Mouse (Mus musculus) intestine, embryonic 16.5 days (tissue): ENCODE results near the gene Rtf2. TPM values are rescaled to one million over a fixed set of nuclear protein-coding genes. Genes with fewer than 3 reads are reported as not detected.
A peak's percentile ranks its signal among the peaks of the same experiment; 100 is the strongest.

ENCODE experiments used
- ATAC-seq: fragments of 200-750 bp; cut with Nextera tagmentation; 2 replicates; pipeline ENCODE4 v1.8.0; 2017; ENCODE audit warnings: moderate TSS enrichment, moderate library complexity
- H3K27ac ChIP-seq: fragments of 300-500 bp; sonication (generic); 2 replicates; pipeline ENCODE4 v1.5.1; 2014; ENCODE audit warnings: mild to moderate bottlenecking, low read length
- H3K27me3 ChIP-seq: fragments of 300-500 bp; sonication (generic); replicated peaks from 2 replicates; pipeline ENCODE4 v1.6.1; 2014; ENCODE audit warnings: low read length, control low read depth, mixed read lengths; ENCODE audit not compliant: control insufficient read depth, insufficient read depth
- H3K36me3 ChIP-seq: fragments of 300-500 bp; sonication (generic); 2 replicates; pipeline ENCODE4 v1.6.1; 2014; ENCODE audit warnings: low read length, control low read depth; ENCODE audit not compliant: control insufficient read depth, insufficient read depth
- H3K4me1 ChIP-seq: fragments of 300-500 bp; sonication (generic); 2 replicates; pipeline ENCODE4 v1.6.1; 2014; ENCODE audit warnings: low read length, control low read depth, mixed read lengths; ENCODE audit not compliant: control insufficient read depth, insufficient read depth
- H3K4me2 ChIP-seq: fragments of 300-500 bp; sonication (generic); 2 replicates; pipeline ENCODE4 v1.6.1; 2014; ENCODE audit warnings: low read depth, low read length, control low read depth
- H3K4me3 ChIP-seq: fragments of 300-500 bp; sonication (generic); 2 replicates; pipeline ENCODE4 v1.5.1; 2014; ENCODE audit warnings: mild to moderate bottlenecking, low read length
- H3K9ac ChIP-seq: fragments of 300-500 bp; sonication (generic); 2 replicates; pipeline ENCODE4 v1.6.1; 2014; ENCODE audit warnings: low read depth, low read length
- H3K9me3 ChIP-seq: fragments of 300-500 bp; sonication (generic); 2 replicates; pipeline ENCODE4 v1.6.1; 2016; ENCODE audit warnings: low read length, control low read depth; ENCODE audit not compliant: control insufficient read depth
- WGBS: fragments of 180-500 bp; shearing (Covaris S2); extraction: QIAGEN DNeasy Blood & Tissue Kit; methylation state at CpG from one replicate; pipeline ENCODE4 v1.1.7; 2014; 5-methylcytosine and 5-hydroxymethylcytosine counted together
- polyA plus RNA-seq: library from polyadenylated mRNA; unstranded; fragments of >200 nt; fragmentation: Nextera tagmentation; extraction: Ambion mirVana; gene quantifications from 2 replicates; pipeline ENCODE4 v1.2.1, GENCODE M21; 2015

Rtf2 gene
- 78.1 and 79.4 TPM in 2 replicates for polyA plus RNA-seq

DNA sequence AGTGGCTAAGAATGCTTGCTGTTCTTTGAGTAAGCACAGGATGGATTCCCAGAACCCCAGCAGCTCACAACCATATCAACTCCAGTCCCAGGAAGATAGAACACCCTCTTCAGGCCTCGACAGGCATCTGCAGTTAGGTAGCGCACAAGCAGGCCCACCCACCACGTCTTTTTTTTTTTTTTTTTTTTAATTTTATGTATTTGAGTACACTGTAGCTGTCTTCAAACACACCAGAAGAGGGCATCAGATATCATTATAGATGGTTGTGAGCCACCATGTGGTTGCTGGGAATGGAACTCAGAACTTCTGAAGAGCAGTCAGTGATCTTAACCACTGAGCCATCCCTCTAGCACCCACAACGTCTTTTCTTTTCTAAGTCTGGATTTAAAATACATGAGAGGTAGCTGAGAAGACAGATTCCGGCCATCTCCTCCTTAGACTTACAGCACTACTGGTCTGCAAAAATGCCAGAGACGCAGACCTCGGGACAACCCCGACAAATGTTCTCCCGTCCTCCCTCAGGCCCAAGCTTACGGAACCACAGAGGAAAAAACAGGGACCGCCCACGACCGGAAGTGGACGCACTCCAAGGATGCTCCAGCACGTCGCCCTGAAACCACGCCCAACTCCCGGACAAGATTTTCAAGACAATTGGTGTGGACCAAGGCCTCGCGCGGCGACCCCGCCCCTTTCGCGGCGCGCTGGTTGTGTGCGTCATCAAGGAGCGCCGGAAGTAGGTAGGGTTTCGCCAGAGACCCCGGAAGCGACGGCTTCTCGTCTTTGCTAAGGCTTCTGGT is at the start of gene Rtf2:
Rtf2 (plus strand) TSS at position 714 of the 797 bp plus-strand sequence.
- H3K27ac ChIP-seq: 0 out of 2 replicates have a peak within 1 kb of the TSS, but pooled peaks have one; percentile 20
- no peaks in the 10 kb centered on the region for H3K27me3 ChIP-seq
- WGBS: 1% methylated on average over 35 of the region's 35 CpGs
- no peaks in the 10 kb centered on the region for H3K36me3 ChIP-seq
- H3K9ac ChIP-seq: peak within 1 kb of the TSS; percentile 61
- H3K4me3 ChIP-seq: peak within 1 kb of the TSS; percentile 65
- H3K4me1 ChIP-seq: peaks cover 13% of the 10 kb centered on the region
- peak within 1 kb of the TSS; percentile 60 for H3K4me2 ChIP-seq
- peak; percentile 98 for ATAC-seq
- no peaks in the 10 kb centered on the region for H3K9me3 ChIP-seq

GRCm38 (mm10) chr2:172392041-172392521 is 48.3 kb upstream of the Rtf2 start:
- Histone ChIP-seq H3K9ac (no peak overlapping the region), H3K36me3 (no peaks in the 10 kb centered on the region), H3K4me1 (no peaks in the 10 kb centered on the region), H3K27me3 (no peaks in the 10 kb centered on the region), H3K4me3 (no peak overlapping the region), H3K9me3 (no peaks in the 10 kb centered on the region), H3K27ac (no peak overlapping the region), H3K4me2 (no peak overlapping the region)
- peak; percentile 67 for ATAC-seq
- 47% methylated on average over 10 of the region's 10 CpGs for WGBS

GRCm38 (mm10) chr2:172393391-172394051 is 46.8 kb upstream of the Rtf2 start, which contains the start of gene Cass4:
Cass4 (plus strand) TSS chr2:172393794.
- Histone ChIP-seq H3K9me3 (no peaks in the 10 kb centered on the region), H3K27ac (no peak within 1 kb of the TSS), H3K36me3 (no peaks in the 10 kb centered on the region), H3K27me3 (no peaks in the 10 kb centered on the region), H3K4me2 (peak within 1 kb of the TSS; percentile 28), H3K4me1 (no peaks in the 10 kb centered on the region), H3K4me3 (no peak within 1 kb of the TSS), H3K9ac (no peak within 1 kb of the TSS)
- 34% methylated on average over 13 of the region's 13 CpGs for WGBS
- ATAC-seq: no peak; the same call in 1 of the 2 replicates

DNA sequence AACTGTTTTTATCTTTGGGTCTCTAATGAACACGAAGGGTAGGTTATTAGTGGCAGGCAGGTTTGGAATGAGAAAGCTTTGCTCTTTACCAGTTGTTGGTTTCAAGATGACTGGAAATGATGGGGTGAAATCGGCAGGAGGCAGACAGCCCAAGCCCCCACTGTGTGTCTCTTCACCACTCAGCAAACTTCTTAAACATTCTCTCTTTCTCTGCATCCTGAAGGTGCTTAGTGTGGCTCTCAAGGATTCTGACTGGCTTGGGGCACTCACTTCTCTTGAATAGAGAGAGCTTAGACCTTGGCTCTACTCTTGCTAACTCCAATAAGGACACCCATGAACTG is 46.3 kb upstream of the Rtf2 start:
- H3K4me2 ChIP-seq: peak overlapping the region; percentile 28
- H3K9me3 ChIP-seq: no peaks in the 10 kb centered on the region
- H3K27me3 ChIP-seq: no peaks in the 10 kb centered on the region

DNA sequence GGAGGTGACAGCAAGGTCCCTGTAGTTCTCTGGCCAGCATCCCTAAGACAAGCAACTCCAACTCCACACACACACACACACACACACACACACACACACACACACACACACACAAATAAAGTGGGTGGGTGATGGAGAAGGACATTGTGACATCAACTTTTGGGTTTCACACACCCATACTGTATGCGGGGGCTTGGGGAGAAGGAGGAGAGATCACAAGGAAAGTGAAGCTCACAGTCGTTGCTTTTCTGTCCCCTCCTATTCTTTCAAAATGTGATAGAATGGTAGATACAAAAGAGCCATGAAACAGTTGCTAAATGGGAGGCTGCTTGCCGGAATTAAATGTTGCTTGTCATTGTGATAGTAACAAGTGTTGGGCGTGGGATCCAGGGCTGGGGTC is 45.7 kb upstream of the Rtf2 start:
- WGBS: 62% methylated on average over 4 of the region's 4 CpGs
- no peak overlapping the region for H3K4me2 ChIP-seq
- ATAC-seq: no peak

More for the DNA sequence above, 46.3 kb upstream of the Rtf2 start:
- no peak overlapping the region for H3K4me3 ChIP-seq
- no peaks in the 10 kb centered on the region for H3K36me3 ChIP-seq
- no peak overlapping the region for H3K27ac ChIP-seq
- 61% methylated on average over 2 of the region's 2 CpGs for WGBS
- no peak overlapping the region for H3K9ac ChIP-seq
- H3K4me1 ChIP-seq: no peaks in the 10 kb centered on the region
- no peak for ATAC-seq

DNA sequence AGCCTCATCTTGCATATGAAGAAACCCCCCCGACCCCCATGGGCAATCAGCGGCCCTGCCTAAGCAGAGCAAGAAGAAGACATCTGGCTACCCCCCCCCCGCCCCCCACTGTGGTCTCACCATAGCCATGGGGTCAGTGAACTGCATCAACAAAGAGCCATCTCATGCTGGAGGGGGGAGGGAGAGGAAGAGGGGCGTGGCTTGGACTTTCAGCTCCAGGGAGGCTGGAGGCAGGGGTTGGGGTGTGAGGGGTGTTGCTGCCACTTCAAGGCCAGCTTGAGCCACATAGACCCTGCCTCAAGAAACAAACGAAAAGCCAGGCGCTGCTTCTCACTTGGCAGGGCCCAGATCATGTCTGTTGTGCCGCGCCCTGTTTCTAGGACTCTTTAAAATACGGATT is 44.4 kb upstream of the Rtf2 start:
- Histone ChIP-seq H3K4me3 (no peak overlapping the region), H3K4me1 (no peaks in the 10 kb centered on the region), H3K9ac (no peak overlapping the region), H3K4me2 (no peak overlapping the region), H3K9me3 (no peaks in the 10 kb centered on the region), H3K27ac (no peak overlapping the region), H3K36me3 (no peaks in the 10 kb centered on the region), H3K27me3 (no peaks in the 10 kb centered on the region)
- no peak for ATAC-seq
- WGBS: 39% methylated on average over 9 of the region's 9 CpGs

More for the DNA sequence above, 45.7 kb upstream of the Rtf2 start:
- no peaks in the 10 kb centered on the region for H3K27me3 ChIP-seq
- no peaks in the 10 kb centered on the region for H3K4me1 ChIP-seq
- H3K9ac ChIP-seq: no peak overlapping the region
- no peaks in the 10 kb centered on the region for H3K36me3 ChIP-seq
- H3K9me3 ChIP-seq: no peaks in the 10 kb centered on the region
- H3K27ac ChIP-seq: no peak overlapping the region
- no peak overlapping the region for H3K4me3 ChIP-seq

DNA sequence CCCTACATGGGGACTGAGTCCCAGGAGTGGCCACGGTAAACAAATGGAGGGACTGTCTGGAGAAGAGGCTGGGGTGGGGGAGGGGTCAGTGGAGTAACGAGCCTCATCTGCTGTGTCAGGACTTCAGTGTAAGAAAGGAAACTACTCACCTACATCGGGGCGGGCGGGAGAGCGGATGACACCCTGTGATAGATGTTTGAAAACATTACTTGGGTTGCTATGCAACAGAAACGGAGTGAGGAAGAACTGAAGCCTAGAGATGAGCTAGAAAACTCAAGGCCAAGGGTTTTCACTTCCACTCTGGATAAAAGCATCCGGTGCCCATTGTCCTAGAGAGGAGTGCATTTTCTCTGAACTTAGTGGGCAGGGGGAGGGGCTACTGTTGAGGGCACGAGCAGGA is 40.5 kb upstream of the Rtf2 start:
- Histone ChIP-seq H3K27me3 (no peaks in the 10 kb centered on the region), H3K9me3 (no peaks in the 10 kb centered on the region), H3K36me3 (no peaks in the 10 kb centered on the region), H3K27ac (no peak overlapping the region), H3K4me3 (no peak overlapping the region), H3K4me1 (no peaks in the 10 kb centered on the region), H3K4me2 (no peak overlapping the region), H3K9ac (no peak overlapping the region)
- 30% methylated on average over 9 of the region's 9 CpGs for WGBS
- no peak for ATAC-seq

- Histone ChIP-seq H3K36me3 (no peaks in the 10 kb centered on the region), H3K9ac (no peak overlapping the region), H3K9me3 (no peaks in the 10 kb centered on the region), H3K4me3 (no peak overlapping the region), H3K27me3 (no peaks in the 10 kb centered on the region), H3K27ac (no peak overlapping the region), H3K4me2 (no peak overlapping the region), H3K4me1 (no peaks in the 10 kb centered on the region)
- ATAC-seq: no peak
- 71% methylated on average over 13 of the region's 13 CpGs for WGBS
Observed at GRCm38 (mm10) chr2:172401116-172401825, 39.1 kb upstream of the Rtf2 start.

DNA sequence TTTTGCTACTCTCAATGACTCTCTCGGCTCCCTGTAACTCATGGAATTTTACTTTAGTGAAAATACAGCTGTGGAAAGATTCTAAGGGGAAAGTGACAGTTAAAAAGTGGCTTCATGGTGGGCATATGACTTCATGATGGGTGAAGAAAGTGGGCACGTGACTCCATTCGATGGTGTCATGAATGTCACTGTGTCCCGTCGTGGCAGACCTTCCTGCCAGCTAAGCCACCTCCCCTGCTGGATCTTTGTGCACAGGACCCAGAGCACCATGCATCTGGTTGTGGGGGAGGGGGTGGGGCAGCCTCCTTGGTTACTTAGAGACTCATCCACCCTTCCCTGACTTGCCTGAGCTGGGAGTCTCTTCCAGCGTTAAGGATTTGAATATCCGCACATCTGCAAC is 36.1 kb upstream of the Rtf2 start:
- Histone ChIP-seq H3K27ac (no peak overlapping the region), H3K4me3 (no peak overlapping the region), H3K27me3 (no peaks in the 10 kb centered on the region), H3K36me3 (no peaks in the 10 kb centered on the region), H3K9ac (no peak overlapping the region), H3K4me1 (no peaks in the 10 kb centered on the region), H3K4me2 (no peak overlapping the region), H3K9me3 (no peaks in the 10 kb centered on the region)
- ATAC-seq: no peak
- WGBS: 65% methylated on average over 7 of the region's 7 CpGs
